Mouse (Mus musculus): ENCODE results near the gene Serpine2.

Gene Serpine2

DNA sequence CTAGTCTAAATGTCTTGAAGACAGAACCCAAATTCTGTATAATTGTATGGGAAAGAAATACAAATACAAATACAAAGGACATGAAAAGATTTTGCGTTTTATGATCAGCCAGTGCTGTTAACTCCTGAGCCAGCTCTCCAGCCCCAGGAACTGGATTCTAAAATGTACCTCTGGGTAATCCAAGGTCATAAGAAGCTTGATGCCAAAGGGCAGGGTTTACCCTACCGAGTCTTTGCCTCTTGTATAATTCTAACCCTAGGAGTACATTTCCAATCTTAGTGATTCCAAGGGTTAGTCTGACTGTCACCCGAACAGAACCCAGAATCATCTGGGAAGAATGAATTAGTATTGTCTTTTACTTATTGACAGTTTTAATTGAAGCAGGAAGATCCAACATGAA is 45.5 kb downstream of the Serpine2 start:
- DNase-seq (ENCODE audit: low read depth, low spot score) = no peak

GRCm38 (mm10) chr1:79809447-79809846 is 51.5 kb downstream of the Serpine2 start:
- DNase-seq (ENCODE audit: low read depth, low spot score) = no peak

- DNase-seq (ENCODE audit: low read depth, low spot score) = no peak
Observed at GRCm38 (mm10) chr1:79806865-79807264, 54.1 kb downstream of the Serpine2 start.

DNA sequence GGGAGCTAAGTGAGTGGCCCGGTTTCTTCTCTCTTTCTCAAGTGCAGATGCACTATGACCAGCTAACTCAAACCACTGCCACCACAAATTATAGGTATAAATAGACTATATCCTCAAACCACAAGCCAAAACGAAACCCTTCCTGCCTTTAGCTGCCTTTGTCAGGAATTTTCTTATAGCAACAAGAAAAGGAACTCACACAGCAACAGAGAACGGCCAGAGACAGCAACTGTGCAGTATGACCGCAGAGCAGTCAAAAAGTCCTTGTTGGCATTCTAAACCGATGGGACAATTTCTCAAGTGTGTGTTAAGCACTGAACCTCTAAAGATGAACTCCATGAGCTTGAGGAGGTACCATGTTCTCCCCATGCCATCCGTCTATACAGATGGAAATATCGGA is 57.4 kb downstream of the Serpine2 start:
- no peak for DNase-seq (ENCODE audit: low read depth, low spot score)

DNA sequence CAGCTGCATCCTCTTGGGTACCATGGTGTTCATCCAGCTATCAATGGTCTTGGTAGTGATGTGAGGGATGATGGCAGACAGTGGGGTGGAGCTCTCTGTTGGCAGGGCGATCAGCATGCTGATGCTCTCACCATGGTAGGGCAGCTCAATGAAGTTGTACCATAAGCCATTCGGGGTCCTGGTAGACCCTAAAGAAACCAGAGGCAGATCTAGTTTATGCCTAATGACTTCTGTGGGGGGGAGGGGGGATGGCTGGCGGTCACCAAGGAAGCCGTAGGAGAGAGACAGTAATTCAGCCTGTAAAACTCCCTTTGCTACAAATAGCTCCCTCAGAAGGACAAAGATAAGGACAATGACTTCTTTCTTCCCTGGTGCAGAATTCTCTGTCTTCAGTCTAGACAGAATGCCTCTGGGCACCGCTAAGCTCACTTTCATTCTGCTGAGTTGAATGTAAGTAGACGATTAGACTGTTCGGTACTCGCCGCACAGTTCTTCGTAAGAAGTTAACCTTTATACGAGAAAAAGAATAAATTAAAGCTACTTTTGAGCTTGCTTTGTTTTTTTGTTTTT is 58.0 kb downstream of the Serpine2 start:
- no peak for DNase-seq (ENCODE audit: low read depth, low spot score)

DNA sequence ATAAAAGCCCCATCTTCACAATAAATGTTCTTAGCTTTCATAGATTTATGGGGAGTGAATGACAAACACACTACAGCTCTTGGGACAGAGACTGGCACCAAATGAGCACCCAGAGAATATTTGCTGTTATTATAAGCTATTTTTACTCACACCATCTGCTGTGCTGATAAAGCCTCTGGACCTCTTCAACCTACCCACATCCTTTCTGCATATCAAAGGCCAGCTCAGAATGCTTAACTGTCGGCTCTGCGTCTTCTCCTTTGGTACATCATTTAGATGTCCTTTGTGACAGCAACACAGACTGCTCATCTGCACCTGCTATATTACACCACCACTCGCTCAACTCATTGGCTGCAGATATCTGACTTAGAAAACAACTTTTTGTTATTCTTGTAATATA is 63.9 kb downstream of the Serpine2 start:
- no peak for DNase-seq (ENCODE audit: low read depth, low spot score)

DNA sequence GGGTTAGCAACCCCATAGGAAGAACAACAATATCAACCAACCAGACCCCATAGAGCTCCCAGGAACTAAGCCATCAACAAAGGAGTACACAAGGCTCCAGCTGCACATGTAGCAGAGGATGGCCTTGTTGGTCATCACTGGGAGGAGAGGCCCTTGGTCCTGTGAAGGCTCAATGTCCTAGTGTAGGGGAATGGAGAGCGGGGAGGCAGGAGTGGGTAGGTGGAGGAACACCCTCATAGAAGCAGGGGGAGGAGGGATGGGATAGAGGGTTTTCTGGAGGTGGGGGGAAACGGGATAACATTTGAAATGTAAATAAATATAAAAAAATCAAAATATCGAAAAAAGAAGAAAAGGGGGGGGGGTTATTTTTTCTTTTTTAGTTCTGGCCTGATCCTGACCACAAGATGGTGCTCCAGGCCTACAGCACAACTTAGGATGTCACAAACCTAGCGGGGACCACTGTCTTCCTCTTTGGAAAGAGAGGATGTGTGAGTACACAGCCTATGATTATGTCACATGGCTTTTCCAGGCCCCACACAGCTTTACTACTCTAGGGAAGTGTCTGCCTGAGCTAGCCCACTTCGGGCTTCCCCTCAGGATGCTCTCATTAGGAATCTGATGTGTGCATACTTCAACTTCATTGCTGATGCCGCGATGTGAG is 74.6 kb downstream of the Serpine2 start:
- DNase-seq (ENCODE audit: low read depth, low spot score) = peak; percentile 21

DNA sequence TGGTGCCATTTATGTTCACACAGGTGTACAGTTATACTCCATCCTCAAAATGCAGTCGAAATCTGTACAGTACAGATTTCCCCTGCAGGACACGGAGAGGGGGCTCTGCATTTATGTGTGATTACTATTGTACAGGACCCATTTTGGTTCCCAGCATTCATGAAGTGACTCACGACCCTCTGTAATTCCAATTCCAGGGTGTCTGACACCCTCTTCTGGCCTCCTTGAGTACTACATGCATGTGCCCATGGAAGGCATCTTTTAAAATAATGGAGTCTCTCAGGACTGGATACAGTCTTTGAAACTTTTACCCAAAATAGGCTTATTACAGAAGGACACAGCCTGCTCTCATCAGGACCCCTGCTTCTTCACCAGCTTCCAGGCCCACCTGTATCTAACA is 78.5 kb downstream of the Serpine2 start:
- DNase-seq (ENCODE audit: low read depth, low spot score) = peak; percentile 42

DNA sequence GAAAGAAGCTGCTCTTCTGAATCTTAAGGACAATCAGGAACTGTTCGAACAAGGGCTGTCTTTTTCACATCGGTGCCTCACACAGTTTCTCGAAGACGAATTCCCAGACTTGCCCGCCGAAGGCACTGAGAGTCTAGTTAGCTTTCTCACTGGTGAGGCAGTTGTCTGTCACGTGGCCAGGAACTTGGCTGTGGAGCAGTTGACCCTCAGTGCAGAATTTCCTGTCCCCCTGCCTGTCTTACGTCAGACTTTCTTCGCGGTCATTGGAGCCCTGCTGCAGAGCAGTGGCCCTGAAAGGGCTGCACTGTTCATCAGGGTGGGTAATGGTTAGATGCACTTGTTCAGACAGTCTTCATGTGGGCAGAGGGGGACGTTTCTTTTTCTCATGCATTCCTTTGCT is 83.0 kb downstream of the Serpine2 start:
- DNase-seq (ENCODE audit: low read depth, low spot score) = no peak

GRCm38 (mm10) chr1:79775927-79776458 is 85.0 kb downstream of the Serpine2 start, which contains the start of the genes Mrpl44 and Wdfy1:
Gene Mrpl44, plus strand, starts transcription at chr1:79776018.
Gene Wdfy1, minus strand, starts transcription at chr1:79776143.
- DNase-seq (ENCODE audit: low read depth, low spot score) = peak; percentile 97

DNA sequence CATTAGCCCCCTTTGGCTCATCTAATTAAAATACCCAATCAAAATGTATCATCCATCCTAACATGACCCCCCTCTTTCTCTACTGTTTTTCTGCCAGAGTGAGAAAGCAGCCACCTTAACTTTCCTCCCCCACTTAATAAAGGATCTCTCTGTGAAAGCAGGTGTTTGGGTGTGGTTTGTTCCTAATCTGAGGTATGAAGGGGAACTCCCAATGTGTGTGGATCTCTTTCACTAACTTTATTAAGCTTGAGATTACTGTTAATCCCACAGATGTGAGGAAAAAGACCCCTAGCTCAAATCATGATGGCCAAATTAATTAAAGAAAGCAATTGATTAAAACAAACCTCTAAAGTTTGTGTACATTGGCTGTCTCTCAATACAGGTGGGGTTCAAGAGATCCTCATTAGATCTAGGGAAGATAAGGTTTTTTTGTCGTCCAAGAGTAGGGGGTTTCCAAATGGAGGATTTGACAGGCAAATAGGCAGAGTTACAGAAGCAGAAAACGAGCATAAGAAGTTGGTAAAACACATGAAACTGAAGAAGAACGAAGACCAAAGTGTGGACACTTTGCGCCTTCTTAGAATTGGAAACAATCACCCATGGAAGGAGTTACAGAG is 86.7 kb downstream of the Serpine2 start:
- DNase-seq (ENCODE audit: low read depth, low spot score) = no peak

GRCm38 (mm10) chr1:79768231-79768630 is 92.7 kb downstream of the Serpine2 start:
- DNase-seq (ENCODE audit: low read depth, low spot score) = no peak

DNA sequence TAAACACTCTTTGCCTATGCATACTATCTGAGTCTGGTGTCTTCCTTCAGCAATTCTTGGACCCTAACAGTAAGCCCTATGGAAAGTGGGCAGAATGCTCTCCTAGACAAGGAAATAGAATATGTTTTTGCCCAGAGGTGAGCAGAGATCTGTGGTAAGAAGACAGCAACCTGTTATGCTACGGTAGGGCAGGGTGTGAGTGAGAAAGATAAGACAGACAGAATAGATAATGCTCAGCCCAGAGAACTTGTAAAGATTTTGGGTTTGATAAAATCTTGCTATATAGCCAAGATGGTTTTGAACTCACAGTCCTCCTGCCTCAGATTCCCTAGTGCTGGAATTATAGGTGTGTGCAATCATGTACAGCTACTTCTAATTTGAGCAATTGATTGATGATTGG is 96.5 kb downstream of the Serpine2 start:
- no peak for DNase-seq (ENCODE audit: low read depth, low spot score)

DNA sequence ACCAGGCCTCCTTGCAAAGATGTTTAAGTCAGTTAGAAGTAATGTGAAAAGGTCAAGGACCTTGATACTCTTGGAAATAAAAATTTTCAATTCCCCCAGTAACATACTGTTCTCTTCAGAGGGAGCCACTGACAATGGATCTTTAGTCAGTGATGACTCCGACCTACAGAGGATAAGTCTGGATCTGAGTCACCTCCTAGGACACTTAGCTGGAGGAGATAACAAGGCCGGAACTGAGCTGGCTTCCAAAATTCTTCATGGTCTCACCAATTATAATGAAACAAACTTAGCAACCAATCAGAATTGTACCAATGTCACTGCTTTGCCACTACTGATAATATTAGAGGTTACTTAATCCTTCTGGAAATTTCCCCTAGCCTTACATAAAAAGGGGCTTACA is 96.9 kb downstream of the Serpine2 start:
- no peak for DNase-seq (ENCODE audit: low read depth, low spot score)

GRCm38 (mm10) chr1:79762282-79763250 is 98.4 kb downstream of the Serpine2 start:
- DNase-seq (ENCODE audit: low read depth, low spot score) = peak; percentile 19

DNA sequence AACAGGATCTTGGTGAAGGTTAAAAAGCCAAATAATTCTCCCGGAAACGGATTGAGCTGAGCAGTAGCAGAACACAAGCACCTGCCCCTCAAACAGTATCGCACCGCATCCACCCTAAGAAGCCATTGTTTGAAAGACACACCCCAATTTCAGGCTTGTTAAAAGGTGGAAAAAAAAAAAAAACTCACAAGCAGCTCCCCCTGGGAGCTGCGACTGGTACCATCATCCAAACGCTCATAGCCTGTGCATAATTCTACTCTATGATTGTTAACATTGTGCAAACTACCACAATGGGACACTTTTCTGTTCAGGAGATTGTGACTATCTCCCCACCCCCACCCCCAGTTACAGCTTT is 99.1 kb downstream of the Serpine2 start:
- no peak for DNase-seq (ENCODE audit: low read depth, low spot score)

DNA sequence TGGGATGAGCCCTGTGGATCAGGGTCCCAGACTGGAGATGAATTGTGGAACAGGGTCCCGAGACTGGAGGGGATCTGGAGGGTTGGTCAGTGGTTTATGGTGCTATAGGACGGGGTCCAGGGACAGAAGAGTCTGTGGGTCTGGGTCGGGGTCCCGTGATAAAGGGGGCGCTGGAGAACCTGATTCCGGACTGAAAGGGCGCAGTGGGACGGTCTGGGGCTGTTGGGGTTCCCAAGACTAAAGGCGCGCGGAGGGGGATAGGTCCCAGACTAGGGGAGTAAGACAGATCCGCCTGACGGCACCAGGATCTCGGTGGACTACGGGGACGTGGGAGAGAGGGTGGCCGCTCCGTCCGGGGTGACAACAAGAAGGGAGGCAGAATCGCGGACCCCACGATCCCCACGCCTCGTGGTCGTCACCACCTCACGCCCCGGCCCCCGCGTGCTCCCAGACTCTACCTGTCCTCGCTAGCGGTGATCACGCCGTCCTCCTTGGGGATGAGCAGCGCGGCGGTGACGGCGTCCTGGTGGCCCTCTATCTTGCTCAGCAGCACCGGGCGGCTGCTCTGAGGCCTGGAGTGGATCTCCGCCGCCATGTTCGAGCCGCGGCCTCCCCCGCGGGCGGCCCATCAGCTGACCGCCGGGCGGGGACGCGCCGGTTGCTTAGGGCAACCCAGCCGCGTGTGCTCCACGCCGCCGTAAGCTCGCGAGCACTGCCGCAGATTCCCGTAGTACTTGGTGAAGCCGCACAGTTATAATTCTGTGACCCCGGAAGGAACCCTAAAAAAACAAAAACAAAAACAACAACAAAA is 99.7 kb downstream of the Serpine2 start:
- peak; percentile 87 for DNase-seq (ENCODE audit: low read depth, low spot score)

DNA sequence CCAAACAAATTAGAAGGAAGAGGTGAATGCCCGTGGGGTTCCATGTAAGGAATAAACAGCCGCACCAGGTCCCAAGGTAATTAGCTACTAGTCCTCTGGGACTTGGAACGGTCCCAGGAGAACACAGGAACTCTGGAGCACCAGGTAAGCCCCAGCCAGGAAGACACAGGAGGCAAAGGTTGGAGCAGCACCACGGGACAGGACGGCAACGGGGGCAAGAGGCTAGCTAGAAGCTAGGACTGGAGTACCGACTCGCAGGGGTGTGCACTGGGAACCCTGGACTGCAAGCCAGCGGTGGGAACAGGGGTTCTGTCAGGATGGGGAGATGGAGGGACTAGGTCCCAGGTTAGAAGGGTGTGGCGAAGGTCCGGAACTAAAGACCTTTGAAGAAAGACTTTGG is 100.3 kb downstream of the Serpine2 start:
- peak; percentile 10 for DNase-seq (ENCODE audit: low read depth, low spot score)

GRCm38 (mm10) chr1:79759436-79759972 is 101.5 kb downstream of the Serpine2 start:
- DNase-seq (ENCODE audit: low read depth, low spot score) = no peak

DNA sequence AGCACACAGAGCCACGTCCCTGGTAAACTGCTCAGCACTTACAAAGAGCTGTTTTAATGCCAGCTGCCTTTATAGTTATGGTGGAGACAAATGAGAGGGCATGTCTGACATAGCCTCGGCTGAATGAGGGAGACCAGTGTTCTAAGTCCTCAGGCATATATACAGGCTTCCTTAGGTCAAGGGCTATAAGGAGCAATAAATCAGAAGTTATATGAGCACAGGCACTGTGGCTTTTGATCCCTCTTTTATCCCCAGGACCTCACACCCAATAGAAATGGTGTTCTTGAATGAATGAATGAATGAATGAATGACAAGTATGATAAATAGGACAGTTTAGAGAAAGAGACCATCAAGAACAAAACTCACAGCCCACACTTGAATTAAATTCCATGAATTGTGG is 102.0 kb downstream of the Serpine2 start:
- no peak for DNase-seq (ENCODE audit: low read depth, low spot score)

GRCm38 (mm10) chr1:79757597-79757996 is 103.4 kb downstream of the Serpine2 start:
- DNase-seq (ENCODE audit: low read depth, low spot score) = no peak
